In the genomic region with DNA sequence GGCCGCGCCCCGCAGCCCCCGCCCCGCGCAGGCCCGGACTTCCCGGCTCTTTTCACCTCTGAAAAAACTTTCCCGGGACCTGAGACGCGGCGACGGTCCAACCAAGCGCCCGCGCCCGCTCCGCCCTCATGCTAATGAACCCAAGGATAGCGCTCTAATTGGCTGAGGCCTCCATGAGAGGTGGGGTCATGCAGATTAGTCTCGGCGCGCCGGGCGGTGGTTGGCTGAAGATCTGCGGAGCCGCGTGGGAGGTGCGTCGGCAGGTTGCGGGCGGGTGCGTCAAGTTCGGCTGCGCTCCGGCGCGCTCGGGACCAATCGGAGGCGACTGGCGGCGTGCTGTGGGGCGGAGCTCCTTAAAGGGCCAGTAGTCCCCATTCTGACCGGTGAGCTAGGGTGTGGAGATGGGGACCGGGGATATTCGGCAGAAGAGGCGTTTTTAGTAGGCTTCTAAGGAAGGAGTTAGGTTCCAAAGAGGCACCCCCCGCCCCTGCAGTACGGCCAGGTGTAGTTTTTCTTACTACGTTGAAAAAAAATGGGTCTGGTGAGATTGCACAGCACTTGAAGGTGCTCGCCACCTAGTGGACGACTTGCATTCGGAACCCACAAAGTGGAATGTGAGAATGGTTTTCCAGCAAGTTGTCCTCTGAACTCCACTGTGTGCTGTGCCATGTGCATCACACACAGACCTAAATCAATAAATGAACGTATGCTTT, we compare ENCODE assay signal across 8 mouse cellular contexts. TPM values are rescaled to one million over a fixed set of nuclear protein-coding genes. Genes with fewer than 3 reads are reported as not detected.
A peak's percentile ranks its signal among the peaks of the same experiment; 100 is the strongest.
DNase-seq lines count a peak whose midpoint lies in the region; ATAC-seq lines count a peak whose summit lies in the region.

Gene Hmg20b (minus strand): TSS at position 130 of the 713 bp plus-strand sequence.

- peak; percentile 98 for DNase-seq in WW6 (ENCODE audit: low read depth, low spot score)
- peak; percentile 99 for DNase-seq in cerebellum, postnatal 4 days (ENCODE audit: low spot score in 2 of 2)
- DNase-seq in gastrocnemius, adult 18-20 months (ENCODE audit: low spot score), result peak; percentile 99
- peak; percentile 99 to 100 for DNase-seq in left cerebral cortex, adult 18-20 months (ENCODE audit: low spot score in 2 of 2)
- peak; percentile 100 for DNase-seq in right cerebral cortex, adult 18-20 months
- peak; percentile 98 for DNase-seq in urinary bladder, postnatal 10 days (ENCODE audit: low spot score)

- under 1% methylated on average over 54 of the region's 54 CpGs for WGBS in hindbrain, embryonic 16.5 days
- WGBS in macrophage (ENCODE audit: missing documents), result under 1% methylated on average over 54 of the region's 54 CpGs

- ATAC-seq in hindbrain, embryonic 16.5 days, result peak; percentile 97

- H3K79me2 ChIP-seq in macrophage (ENCODE audit: inconsistent target), result peaks cover 21% of the 10 kb centered on the region; the same call in 1 of the 2 replicates

- H3K4me3 ChIP-seq in hindbrain, embryonic 16.5 days (ENCODE audit: low read length), result peak within 1 kb of the TSS; percentile 69
- H3K4me3 ChIP-seq in macrophage (ENCODE audit: inconsistent target), result peak within 1 kb of the TSS; percentile 58

- peak within 1 kb of the TSS; percentile 74 for H3K9ac ChIP-seq in hindbrain, embryonic 16.5 days (ENCODE audit: low read depth, low read length)

- no peaks in the 10 kb centered on the region for H3K9me3 ChIP-seq in hindbrain, embryonic 16.5 days (ENCODE audit: control insufficient read depth, low read length)

- H3K36me3 ChIP-seq in hindbrain, embryonic 16.5 days (ENCODE audit: control insufficient read depth, insufficient read depth, low read length), result no peaks in the 10 kb centered on the region
- no peaks in the 10 kb centered on the region; the same call in 1 of the 2 replicates for H3K36me3 ChIP-seq in macrophage (ENCODE audit: inconsistent target)

- H3K27ac ChIP-seq in hindbrain, embryonic 16.5 days (ENCODE audit: low read depth, low read length), result peak within 1 kb of the TSS; percentile 75
- peak within 1 kb of the TSS; percentile 58 for H3K27ac ChIP-seq in macrophage

- peaks cover 17% of the 10 kb centered on the region for H3K4me1 ChIP-seq in hindbrain, embryonic 16.5 days (ENCODE audit: control insufficient read depth, insufficient read depth, low read depth, low read length)

- peaks cover 6% of the 10 kb centered on the region; the same call in 1 of the 2 replicates for H3K27me3 ChIP-seq in hindbrain, embryonic 16.5 days (replicated peaks; ENCODE audit: control insufficient read depth, insufficient read depth, low read length)

- peak within 1 kb of the TSS; percentile 90 for H3K4me2 ChIP-seq in hindbrain, embryonic 16.5 days (ENCODE audit: low read length)

RNA-seq across cellular contexts. Expression of gene Hmg20b, which starts in this region (rescaled TPM):
- 10 to 100 TPM; 14.7 to 19.6 TPM for total RNA-seq in gastrocnemius, adult 18-20 months (2021)
- polyA plus RNA-seq in hindbrain, embryonic 16.5 days (2015; fragmentation: Nextera tagmentation; extraction: Ambion mirVana), result 31.7 TPM in 2 replicates
- total RNA-seq in left cerebral cortex, adult 18-20 months (2021), result 10 to 100 TPM; 28.9 to 30.5 TPM
- 100 to 1,000 TPM; 159 to 417 (median 247) TPM for total RNA-seq in macrophage (2018; cell fraction: chromatin; rRNA removed)
- total RNA-seq in macrophage (2018; cell fraction: cytosol; rRNA removed), result 10 to 100 TPM; 33.6 to 65.0 (median 46.9) TPM
- 100 to 1,000 TPM; 137 to 418 (median 259) TPM for total RNA-seq in macrophage (2018; cell fraction: nucleus; rRNA removed)
- polyA plus RNA-seq in macrophage (2018), result 33.1 to 54.6 TPM (median 42.5 TPM) in 3 replicates

Comparison
In these comparisons a context has a peak if more than half of its experiments do, and no peak if none do; other contexts are left out.
1. Peak in every context shown above with its lines: DNase-seq, ATAC-seq, H3K4me3 ChIP-seq and H3K27ac ChIP-seq.